Mouse (Mus musculus) thymus, adult 2 months (tissue): ENCODE measurements at regions not wholly inside any gene's neighbourhood (a gene's known extent, or its start where the extent isn't known, plus 50 kb on each side); places are given as distances from the start of the nearest gene placed in this dataset.

Source experiments
- DNase-seq: peaks from one replicate; pipeline ENCODE4 v3.0.0; 2021
- H3K27ac ChIP-seq: fragments of 200-500 bp; 2 replicates; pipeline ENCODE4 v1.5.1; 2012; ENCODE audit warnings: low read length, control low read depth; ENCODE audit not compliant: control insufficient read depth, insufficient read depth
- H3K27me3 ChIP-seq: fragments of 200-500 bp; 2 replicates; pipeline ENCODE4 v1.6.1; 2012; ENCODE audit warnings: mild to moderate bottlenecking, low read length, moderate library complexity, mixed read lengths; ENCODE audit not compliant: control insufficient read depth, insufficient read depth
- H3K36me3 ChIP-seq: fragments of 200-500 bp; 2 replicates; pipeline ENCODE4 v1.6.1; 2012; ENCODE audit warnings: mild to moderate bottlenecking, low read length, moderate library complexity; ENCODE audit not compliant: control insufficient read depth, insufficient read depth
- H3K4me1 ChIP-seq: fragments of 200-500 bp; replicated peaks from 2 replicates; pipeline ENCODE4 v1.6.1; 2012; ENCODE audit warnings: low read length; ENCODE audit not compliant: control insufficient read depth, insufficient read depth
- H3K4me3 ChIP-seq: fragments of 200-500 bp; 2 replicates; pipeline ENCODE4 v1.5.1; 2012; ENCODE audit warnings: mild to moderate bottlenecking, low read length, control low read depth, moderate library complexity; ENCODE audit not compliant: control insufficient read depth, insufficient read depth
- CTCF ChIP-seq: fragments of 200-500 bp; IDR thresholded peaks from 2 replicates; pipeline ENCODE4 v1.5.1; 2012; ENCODE audit warnings: mild to moderate bottlenecking, control low read depth, low read length, moderate library complexity, borderline replicate concordance; ENCODE audit not compliant: control insufficient read depth, poor library complexity, insufficient read depth; ENCODE audit errors: extremely low read depth
- POLR2A ChIP-seq: fragments of 200-500 bp; IDR thresholded peaks from 2 replicates; pipeline ENCODE4 v1.6.1; 2012; ENCODE audit warnings: mild to moderate bottlenecking, low read length, control low read depth, moderate library complexity; ENCODE audit not compliant: control insufficient read depth, poor library complexity, insufficient read depth; ENCODE audit errors: extremely low read depth
- WGBS: fragments of 180-500 bp; shearing (Covaris S2); methylation state at CpG from one replicate; pipeline ENCODE4 v1.1.7; 2018; 5-methylcytosine and 5-hydroxymethylcytosine counted together

GRCm38 (mm10) chr11:48442534-48443254 lies 357.4 kb upstream of the Rack1 start:
- Histone ChIP-seq H3K36me3 (no peaks in the 10 kb centered on the region), H3K4me1 (no peaks in the 10 kb centered on the region), H3K27me3 (no peaks in the 10 kb centered on the region), H3K4me3 (no peak overlapping the region), H3K27ac (no peak overlapping the region)
- no peak for DNase-seq
- TF ChIP-seq CTCF, result no peak
- no peak for TF ChIP-seq POLR2A
- WGBS, result 65% methylated on average over 5 of the region's 5 CpGs

DNA sequence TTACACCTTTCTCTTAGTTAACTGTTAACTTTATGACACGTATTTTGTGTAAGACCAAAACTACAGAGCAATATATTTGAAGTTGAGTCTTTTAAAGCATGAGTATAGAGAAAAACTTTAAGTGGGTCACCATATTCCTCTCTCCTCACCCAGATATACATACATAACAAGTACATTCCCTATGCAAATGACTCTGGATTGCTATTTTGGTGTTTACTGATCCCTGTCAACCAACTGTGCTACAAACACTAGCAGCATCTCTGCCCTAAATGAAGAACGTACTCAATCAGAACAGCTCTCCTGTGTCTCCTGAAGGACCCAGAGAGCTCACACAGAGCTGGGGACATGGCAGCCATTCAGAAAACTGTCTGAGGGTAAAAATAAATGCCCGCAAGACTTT lies 363.4 kb upstream of the Rack1 start:
- TF ChIP-seq POLR2A, result no peak
- no peak for TF ChIP-seq CTCF
- 92% methylated on average over 3 of the region's 3 CpGs for WGBS

GRCm38 (mm10) chr11:48431316-48431715 lies 368.8 kb upstream of the Rack1 start:
- H3K4me3 ChIP-seq, result no peak overlapping the region
- H3K36me3 ChIP-seq, result no peaks in the 10 kb centered on the region
- no peak overlapping the region for H3K27ac ChIP-seq

More for the DNA sequence above, 363.4 kb upstream of the Rack1 start:
- no peak for DNase-seq
- no peak overlapping the region for H3K27ac ChIP-seq
- H3K4me1 ChIP-seq, result no peaks in the 10 kb centered on the region
- H3K27me3 ChIP-seq, result no peaks in the 10 kb centered on the region
- no peaks in the 10 kb centered on the region for H3K36me3 ChIP-seq
- H3K4me3 ChIP-seq, result no peak overlapping the region

GRCm38 (mm10) chr11:48427423-48427822 lies 372.7 kb upstream of the Rack1 start:
- 67% methylated on average over 2 of the region's 2 CpGs for WGBS
- no peak for DNase-seq
- no peaks in the 10 kb centered on the region for H3K4me1 ChIP-seq
- H3K27me3 ChIP-seq, result no peaks in the 10 kb centered on the region
- no peaks in the 10 kb centered on the region for H3K36me3 ChIP-seq
- TF ChIP-seq CTCF (no peak), POLR2A (no peak)
- H3K27ac ChIP-seq, result no peak overlapping the region
- H3K4me3 ChIP-seq, result no peak overlapping the region

More at GRCm38 (mm10) chr11:48431316-48431715, 368.8 kb upstream of the Rack1 start:
- Histone ChIP-seq H3K27me3 (no peaks in the 10 kb centered on the region), H3K4me1 (no peaks in the 10 kb centered on the region)
- TF ChIP-seq CTCF, result no peak
- TF ChIP-seq POLR2A, result no peak
- DNase-seq, result no peak

DNA sequence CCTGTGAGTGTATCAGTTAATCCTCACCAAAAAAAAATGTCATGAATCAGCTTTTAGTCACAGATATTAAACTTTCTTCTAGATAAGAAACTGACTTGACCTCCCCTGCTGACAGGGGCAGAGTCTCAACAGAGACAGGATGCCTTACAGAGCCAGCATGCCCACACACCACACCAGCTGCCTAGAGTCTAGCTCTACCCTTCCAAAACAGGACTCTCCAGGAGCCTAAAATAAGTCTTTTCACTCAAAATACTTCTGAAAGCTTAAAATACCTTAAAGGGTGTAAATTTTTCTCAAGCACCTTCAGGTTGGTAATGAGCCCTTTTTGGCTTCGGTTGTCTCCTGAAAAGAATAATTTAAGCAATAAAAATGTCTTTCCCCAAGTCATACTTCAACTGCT lies 373.7 kb upstream of the Rack1 start:
- TF ChIP-seq CTCF (no peak), POLR2A (no peak)
- Histone ChIP-seq H3K27ac (no peak overlapping the region), H3K27me3 (no peaks in the 10 kb centered on the region), H3K4me1 (no peaks in the 10 kb centered on the region), H3K36me3 (no peaks in the 10 kb centered on the region), H3K4me3 (no peak overlapping the region)
- WGBS, result 88% methylated on average over 1 of the region's 1 CpGs
- no peak for DNase-seq

DNA sequence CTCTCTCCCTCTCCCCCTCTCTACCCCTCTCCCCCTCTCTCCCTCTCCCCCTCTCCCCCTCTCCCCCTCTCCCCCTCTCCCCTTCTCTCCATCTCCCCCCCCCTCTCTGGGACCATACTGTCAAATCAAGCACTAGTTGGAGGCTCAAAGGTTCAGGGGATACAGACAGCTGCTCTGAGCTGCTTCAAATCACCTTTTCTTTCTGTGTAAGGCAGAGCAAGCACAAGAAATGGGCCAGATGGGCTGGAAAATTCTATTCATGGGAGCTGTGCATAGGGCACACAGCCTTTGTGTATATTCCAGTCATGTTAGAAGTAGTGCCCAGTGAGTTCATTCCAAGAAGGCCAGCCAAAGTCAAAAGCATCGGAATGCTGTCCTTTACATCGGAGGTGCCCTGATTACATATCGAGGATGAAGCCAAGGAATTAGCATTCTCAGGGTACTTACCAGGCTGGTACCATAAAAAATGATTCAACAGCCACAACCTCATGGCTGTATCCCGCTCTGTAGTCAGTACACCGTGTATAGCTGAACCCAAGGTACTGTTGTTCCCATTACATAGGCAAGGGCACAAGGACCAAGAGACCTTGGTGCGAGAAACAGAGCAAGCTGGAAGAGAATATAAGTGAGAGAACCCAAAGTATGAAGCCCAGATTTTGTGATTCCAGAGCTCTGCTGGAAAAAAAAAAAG lies 381.9 kb upstream of the Rack1 start:
- Histone ChIP-seq H3K4me3 (no peak overlapping the region), H3K27ac (no peak overlapping the region), H3K4me1 (no peaks in the 10 kb centered on the region), H3K36me3 (no peaks in the 10 kb centered on the region), H3K27me3 (no peaks in the 10 kb centered on the region)
- DNase-seq, result no peak
- WGBS, result 93% methylated on average over 6 of the region's 6 CpGs
- TF ChIP-seq CTCF, result no peak
- TF ChIP-seq POLR2A, result no peak
